Mouse (Mus musculus): ENCODE results near the gene Nfasc. TPM values are rescaled to one million over a fixed set of nuclear protein-coding genes. Genes with fewer than 3 reads are reported as not detected.

The Nfasc gene
- total RNA-seq, 4 experiments from 2014 or later = 143 to 162 (median 145) TPM

Other genes starting within 250 kb of the Nfasc start
- gene Tmem81, start 235.6 kb downstream of the Nfasc start, total RNA-seq (2022) = 1 to 10 TPM; 3.9 to 6.0 (median 5.7) TPM
- gene Cntn2, start 198.5 kb downstream of the Nfasc start, total RNA-seq (2022) = 100 to 1,000 TPM in 2 of 4 experiments, 10 to 100 TPM in 2; 96.9 to 104 (median 101) TPM
- gene Lrrn2, start 138.5 kb upstream of the Nfasc start, total RNA-seq (2022) = 10 to 100 TPM; 96.0 to 99.7 (median 97.0) TPM